Mouse (Mus musculus): Measurements from ENCODE around the gene Cflar.
"Not testable (repeated sequence)": the region's sequence is repeated elsewhere in the genome, so short reads cannot be mapped to it uniquely, and the experiment has no call there.

The Cflar gene

DNA sequence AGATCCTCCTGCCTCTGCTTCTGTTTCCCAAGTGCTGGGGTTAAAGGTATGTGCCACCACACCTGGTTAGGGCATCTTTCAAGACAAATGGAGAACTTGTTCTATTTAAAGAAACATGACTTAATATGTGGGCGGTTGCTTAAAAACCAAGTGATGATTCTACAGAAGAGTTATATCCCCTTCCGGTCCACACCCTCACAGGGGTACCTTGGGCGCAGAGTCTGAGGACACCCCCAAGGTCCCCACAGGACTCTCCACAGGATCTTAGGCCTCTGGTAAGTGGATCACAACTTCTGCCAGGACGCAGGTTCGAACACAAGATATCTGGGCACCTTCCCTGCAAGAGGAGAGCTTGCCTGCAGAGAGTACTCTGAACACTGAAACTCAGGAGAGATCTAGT, 64.1 kb downstream of the Cflar start:
- DNase-seq (ENCODE audit: low spot score) = no peak

DNA sequence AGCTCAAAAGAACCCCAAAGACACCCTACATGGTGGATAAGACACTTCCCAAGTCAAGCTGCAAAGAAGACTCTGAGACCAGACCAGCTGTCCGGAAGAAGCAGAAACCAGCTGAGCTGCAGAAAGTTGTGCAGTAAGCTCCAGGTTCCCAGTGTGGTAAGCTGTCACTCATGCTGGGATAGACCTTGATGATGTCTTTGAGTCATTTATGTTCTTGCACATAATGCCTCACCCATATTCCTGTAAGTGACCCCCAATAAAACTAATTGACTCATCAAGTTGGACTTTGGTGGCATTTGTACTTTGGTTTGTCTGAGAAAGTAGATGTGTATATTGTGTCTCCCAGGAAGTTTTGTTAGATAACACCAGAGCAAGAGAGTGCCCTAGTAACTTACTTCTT, 66.3 kb downstream of the Cflar start:
- DNase-seq (ENCODE audit: low spot score) = no peak

DNA sequence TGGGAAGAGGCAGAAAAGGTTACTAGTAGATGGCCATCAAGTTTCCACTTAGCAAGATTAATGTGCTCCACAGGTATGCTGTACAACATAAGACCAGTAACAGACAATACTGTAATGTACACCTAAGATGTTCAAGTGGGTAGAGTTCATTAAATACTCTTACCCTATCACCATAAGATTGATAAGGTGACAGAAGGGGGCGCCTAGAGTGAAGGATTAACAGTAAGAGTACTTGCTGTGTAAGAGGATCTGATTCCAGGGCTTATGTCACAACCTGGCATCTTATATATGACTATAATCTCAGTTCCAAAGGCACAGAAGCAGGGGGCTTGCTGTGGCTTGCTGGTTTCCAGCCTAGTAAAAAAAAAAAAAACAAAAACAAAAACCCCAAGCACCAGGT, 66.9 kb downstream of the Cflar start:
- no peak for DNase-seq (ENCODE audit: low spot score)

DNA sequence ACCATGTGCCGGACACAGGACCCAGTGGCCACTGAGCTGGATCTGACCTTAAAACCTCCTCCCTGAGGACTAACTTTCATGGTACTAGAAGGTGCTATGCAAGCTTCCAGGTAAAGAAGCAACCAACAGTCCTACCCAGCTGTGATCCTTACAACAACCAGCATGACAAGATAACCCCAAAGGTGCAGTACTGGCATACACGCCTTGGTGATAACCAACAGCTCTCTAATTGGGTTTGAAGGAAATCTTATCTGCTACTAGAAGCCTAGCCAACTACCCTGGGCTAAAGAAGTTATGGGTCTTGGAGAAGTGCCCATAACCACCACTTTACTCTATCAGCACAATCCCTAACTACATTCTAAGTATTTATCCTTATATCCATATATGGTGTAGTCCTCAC, 75.0 kb downstream of the Cflar start:
- DNase-seq (ENCODE audit: low spot score) = no peak

DNA sequence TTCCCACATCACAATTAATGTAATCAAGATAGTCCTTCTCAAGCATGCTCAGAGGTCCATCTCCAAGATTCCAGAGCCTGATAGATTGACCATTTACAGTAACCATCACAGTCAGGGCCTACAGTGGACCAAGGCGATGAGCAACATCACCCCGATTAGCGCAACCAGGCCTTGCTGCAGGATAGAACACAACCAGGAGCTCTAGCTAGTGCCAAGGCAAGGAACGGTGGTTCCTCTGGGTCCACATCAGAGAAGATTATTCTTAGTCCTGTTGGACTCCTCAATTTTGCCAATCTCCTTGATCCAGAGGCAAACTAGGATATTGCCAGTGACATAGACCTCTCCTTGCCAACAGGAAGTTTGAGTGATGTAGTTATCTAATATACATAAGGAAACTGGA, 77.1 kb downstream of the Cflar start:
- no peak for DNase-seq (ENCODE audit: low spot score)

DNA sequence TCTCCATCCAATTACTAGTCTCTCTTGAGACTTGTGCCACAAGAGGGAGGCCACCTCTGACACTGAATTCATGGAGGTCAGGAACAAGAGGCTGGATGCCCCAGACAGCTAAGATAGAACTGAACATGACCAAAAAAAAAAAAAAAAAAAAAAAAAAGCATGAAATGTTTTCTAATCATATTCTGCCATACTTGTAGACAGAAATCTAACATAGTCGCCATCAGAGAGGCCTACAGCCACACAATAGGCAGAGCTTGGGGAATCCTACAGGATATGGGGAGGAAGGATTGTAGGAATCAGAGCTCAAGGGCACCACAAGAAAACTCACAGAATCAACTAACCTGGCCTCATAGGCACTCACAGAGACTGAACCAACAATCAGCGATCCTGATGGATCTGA, 83.4 kb downstream of the Cflar start:
- no peak for DNase-seq (ENCODE audit: low spot score)

DNA sequence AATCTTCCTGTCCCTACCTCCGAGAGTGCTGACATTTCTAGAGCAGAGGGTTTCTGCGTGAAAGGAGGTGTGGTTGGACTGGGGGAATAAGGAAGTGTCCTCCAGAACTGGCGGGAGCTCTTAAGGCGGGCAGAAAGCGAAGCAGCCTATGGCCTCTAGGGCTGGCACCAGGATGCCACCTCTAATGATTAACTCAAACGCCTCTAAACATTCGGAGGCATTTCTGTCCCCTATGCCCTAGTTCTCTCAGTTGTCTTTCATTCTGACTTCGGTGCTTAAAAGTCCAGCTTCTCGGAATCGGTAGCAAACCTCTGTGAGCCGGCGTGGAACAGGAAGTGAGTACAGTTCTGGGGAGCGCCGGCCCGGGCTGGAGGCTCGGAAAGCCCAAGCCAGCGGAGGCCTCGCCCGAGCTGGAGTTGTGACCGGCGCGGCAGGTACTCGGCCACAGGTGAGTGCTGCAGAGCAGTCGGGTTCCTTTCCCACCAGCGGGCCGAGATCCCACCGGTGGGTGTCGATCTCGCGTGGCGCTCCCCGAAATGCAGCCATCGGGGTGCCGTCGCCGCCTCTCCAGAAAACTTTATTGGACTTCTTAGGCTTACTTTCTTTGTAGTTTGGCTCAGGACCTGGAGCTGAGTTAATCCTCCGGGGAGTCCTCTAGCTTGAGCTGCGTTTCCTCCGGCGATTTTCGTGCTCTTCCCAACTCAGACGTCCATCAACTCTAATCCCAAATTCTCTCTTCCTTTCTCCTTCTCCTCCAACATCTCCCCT, 84.2 kb downstream of the Cflar start, which contains the start of gene Casp8:
TSS of gene Casp8 (plus strand) at position 84 of the 768 bp plus-strand sequence.
- peak; percentile 46 for DNase-seq (ENCODE audit: low spot score)

DNA sequence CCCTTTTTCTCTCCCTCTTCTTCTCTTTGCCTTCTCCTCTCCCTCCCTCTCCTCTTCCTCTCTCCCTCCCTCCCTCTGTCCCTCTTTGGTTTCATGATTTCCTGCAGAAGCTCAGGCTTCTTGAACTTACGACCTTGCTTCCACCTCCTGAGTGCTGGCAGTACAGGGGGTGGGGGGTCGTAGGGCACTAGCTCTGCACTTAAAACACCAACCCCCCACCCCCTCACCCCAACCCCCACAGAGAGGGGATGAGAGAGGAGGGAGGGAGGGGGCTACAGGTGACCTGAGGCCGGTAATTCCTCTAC, 84.7 kb downstream of the Cflar start:
- DNase-seq (ENCODE audit: low spot score) = no peak

DNA sequence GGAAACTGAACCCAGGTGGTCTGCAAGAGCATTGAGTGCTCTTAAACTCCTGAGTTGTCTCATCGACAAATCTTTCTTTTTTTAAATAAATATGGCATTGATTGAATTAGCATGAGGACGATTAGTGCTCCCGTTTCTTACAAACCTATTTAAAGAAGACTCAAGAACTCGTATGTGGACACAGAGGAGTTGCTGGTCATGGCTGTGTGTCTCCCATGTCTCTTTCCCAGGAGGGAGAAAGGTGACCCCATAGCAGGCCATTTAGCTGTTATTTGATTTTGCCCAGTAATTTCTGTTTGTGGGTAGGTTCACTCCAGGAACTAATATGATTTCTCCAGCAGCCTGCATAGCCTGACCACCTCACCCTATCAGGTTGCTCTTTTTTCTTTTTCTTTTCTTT, 85.5 kb downstream of the Cflar start:
- DNase-seq (ENCODE audit: low spot score) = no peak

DNA sequence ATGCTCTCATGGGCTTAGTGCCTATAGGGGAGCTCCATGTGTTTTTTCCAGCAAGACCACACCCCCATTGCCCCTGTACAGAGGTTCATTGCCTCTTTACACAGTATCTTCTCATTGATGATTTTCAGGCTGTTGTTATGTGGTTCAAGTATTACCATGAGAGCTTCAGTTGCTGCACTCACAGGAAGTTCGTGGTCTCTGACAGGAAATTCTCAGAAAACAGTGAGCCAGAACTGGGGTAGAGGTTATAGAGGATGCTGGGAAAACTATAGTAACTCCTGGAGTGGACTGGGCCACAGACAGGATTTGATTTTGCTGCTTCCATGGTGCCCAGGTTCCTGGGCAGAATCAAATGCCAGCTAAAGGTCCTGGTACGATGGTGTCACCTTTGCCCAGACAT, 86.1 kb downstream of the Cflar start:
- no peak for DNase-seq (ENCODE audit: low spot score)

DNA sequence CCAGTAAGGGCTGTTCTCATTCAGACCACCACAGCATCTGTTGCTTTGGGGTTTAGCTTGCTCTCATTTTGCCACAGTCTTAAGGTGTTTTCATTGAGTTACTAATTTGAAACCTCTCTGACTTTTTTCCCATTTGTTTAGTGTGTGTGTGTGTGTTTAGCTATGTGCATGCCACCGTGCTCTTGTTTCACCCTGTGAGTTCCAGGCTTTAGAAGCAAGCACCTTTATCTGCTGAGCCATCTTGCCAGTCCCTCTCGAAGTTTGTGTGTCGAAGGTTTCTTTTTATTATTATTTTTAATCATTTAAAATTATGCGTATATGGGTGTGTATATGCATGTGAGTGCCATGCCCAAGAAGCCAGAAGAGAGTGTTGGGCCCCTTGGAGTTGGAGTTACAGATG, 87.6 kb downstream of the Cflar start:
- no peak for DNase-seq (ENCODE audit: low spot score)

DNA sequence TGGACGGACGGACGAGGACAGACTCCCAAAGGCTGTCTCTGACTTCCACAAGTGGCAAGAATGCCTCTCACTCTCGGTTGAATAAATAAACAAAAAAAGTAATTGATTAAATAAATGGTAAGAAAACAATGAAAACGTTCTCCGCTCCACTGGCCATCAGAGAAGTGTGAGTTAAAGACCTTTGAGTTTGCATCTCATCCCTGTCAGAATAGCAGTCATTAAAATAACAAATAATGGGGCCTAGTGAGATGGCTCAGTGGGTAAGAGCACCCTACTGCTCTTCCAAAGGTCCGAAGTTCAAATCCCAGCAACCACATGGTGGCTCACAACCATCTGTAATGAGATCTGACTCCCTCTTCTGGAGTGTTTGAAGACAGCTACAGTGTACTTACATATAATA, 89.3 kb downstream of the Cflar start:
- not testable (repeated sequence) for DNase-seq (ENCODE audit: low spot score)

DNA sequence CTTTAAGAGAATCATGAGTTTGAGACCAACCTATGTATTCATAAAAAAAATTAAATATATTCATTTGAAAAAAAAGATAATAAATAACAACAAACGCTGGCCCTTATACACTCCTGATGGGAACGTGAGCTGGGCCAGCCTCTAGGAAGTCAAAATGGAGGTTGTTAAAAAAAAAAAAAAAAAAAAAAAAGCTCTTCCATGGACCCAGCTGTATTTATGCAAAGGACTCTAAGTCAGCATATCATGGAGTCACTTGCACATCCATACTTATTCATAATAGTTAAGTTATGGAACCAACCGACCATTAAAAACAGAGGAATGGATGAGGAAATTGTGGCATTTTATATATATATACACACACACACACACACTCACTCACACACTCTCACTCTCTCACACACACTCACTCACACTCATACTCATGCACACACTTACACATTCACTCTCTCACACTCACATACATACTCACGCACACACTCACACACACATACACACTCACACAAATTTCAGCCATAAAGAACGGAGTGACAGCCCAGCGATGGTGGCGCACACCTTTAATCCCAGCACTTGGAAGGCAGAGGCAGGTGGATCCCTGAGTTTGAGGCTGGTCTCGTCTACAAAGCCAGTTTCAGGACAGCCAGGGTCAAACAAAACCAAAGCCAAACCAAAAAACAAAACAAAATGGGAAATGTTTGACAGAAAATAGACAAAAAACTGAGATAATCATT, 90.4 kb downstream of the Cflar start:
- DNase-seq (ENCODE audit: low spot score) = no peak

DNA sequence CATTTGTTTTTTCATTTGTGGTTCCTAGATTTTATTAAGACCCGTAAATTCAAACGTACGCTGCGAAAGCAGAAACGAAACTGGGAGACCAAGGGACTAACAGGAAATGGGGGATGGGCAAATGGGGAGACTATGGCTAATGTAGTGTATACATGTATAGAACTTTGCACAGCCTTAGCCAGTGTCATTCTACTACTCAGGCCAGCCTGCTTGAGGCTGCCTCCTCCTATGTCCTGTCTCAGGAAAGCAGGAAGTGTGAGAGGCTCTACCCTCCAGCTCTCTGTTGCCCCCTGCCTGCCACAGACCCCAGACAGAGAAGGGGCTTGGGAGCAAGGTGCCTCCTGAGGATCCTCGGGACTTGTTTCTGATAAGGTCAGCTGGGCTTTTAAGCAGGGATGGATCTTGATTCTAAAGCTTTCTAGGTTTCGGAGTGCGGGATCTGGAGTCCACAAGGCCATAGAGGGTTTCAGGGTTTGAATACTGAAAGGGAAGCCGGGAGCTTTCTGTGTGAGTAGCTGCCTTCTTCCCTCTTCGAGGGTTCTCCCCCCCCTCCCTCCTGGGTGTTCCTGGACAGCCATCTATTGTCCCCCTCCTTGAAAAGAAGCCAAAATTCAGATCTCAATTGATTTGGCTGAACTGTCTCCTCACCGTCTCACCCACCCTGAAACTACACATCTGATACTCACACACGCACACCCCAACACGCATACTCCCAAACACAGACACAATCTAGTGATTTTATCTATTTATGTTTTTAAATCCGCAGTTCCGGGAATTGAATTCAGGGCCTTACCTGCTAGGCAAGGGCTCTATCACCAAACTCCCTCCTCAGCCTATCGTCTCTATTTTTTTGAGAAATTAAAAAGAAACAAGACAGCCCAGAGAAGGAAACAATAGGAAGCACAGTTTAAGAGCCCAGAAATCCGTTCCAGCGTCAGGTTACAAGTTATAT, 91.3 kb downstream of the Cflar start:
- no peak for DNase-seq (ENCODE audit: low spot score)

DNA sequence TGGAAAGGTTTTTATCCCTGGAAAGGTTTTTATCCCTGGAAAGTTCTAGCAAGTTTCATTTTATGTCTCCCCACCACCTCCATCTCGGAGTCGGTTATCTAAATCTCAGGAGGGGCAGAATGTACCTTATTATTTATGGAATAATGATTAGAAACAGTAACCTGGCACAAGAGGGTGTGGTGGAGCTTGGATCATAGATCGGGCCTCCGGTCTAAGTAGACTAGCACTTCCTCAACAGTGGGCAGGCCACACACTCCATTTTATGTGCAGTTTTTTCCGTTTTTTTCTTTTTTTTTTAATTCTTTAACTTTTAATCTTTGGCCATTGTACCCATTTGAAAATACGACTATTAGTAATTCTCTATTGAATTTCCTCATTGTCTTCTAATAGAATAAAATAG, 92.2 kb downstream of the Cflar start:
- DNase-seq (ENCODE audit: low spot score) = no peak

DNA sequence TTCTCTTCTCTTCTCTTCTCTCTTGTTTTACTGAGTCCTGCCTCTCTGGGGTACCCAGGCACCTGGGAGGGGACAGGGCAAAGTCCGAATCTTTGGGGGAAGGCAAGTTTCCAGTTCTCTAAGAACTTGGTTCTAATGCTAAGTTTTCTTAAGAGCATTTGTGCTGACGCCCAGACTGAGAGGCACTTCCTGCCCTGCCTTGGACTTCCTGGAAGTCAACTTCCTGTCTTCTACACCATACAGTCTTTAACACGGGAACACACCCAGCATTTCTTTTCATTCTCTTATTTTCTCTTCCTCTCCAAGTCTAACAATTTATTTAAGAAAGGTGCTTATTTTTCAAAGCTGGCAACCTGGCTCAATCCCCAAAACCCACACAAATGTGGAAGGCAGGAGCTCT, 95.3 kb downstream of the Cflar start:
- no peak for DNase-seq (ENCODE audit: low spot score)

Measured in urinary bladder, postnatal 25 days (tissue).